Mouse (Mus musculus): Measurements from ENCODE around the gene Pcare.
A peak's percentile ranks its signal among the peaks of the same experiment; 100 is the strongest.
"Not testable (repeated sequence)": the region's sequence is repeated elsewhere in the genome, so short reads cannot be mapped to it uniquely, and the experiment has no call there.

The Pcare gene

DNA sequence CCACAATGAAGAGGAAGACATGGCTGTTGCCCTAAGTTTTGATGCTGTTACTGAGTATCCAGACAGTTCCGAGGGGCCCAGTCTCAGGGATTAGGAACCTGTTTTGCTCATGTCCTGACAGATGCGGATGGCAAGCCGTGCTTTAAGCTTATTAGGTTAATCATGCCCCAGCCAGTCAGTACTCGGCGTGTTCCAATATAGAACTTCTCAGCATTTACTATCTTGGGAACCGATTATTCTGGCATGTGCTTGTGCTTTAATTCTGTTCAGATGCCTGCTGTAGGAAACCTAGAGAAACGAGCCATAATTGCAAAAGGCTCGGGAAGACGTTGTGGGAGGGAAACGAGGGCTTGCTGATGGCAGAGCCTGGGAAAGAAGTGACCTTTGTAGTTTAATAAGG is at the start of gene Pcare:
TSS of gene Pcare (minus strand) at position 64 of the 400 bp plus-strand sequence.
- no peak for DNase-seq (ENCODE audit: low spot score)

DNA sequence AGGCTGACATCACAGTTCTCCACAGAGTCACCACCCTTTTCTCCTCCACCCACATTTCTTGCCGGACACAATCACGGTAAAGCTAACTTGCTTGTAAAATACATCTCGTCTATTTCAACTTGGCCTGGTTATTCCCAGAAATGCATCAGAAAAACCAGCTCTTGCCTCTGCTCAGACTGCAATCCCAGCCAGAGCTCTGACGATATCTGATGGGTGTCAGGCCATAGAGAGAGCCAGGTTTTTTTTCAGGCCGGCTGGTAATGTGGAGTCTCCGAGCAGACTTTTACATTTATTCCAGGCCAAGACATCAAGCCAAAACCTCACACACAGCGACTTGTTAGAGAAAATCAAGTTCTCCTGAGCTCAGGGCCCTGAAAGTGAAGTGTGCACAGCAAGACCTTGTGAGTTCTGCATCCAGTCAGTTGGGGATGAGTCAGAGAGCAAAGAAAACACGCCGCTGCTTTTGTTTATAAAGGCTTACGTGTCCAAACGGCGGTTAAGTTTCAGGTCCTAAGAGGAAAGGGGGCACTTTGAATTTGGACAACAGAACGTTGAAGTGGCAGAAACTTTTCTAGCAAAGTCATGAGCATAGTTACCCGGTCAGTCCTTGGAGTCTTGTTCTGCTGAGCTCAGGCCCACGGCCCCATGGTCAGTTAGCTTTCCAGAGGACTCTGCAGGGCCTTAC is 43.0 kb upstream of the Pcare start:
- peak; percentile 9 for DNase-seq (ENCODE audit: low spot score)

DNA sequence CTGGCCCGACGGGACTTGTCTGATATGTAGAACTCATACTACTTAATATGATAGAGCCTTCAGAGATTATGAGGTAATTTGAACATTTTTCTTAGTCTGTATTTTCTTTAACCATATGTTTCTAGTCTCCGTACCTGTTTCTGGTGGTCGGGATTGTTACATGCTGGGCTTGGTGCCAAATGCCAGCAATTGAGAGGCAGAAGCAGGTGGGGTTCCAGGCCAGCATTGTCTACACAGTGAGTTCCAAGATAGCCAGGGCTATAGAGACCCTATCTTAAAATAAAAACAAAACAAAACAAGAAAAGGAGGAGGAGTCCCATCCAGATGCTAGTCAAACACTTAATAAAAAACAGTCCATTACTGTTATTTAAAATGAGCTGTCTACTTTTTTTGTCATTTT is 38.9 kb upstream of the Pcare start:
- no peak for DNase-seq (ENCODE audit: low spot score)

DNA sequence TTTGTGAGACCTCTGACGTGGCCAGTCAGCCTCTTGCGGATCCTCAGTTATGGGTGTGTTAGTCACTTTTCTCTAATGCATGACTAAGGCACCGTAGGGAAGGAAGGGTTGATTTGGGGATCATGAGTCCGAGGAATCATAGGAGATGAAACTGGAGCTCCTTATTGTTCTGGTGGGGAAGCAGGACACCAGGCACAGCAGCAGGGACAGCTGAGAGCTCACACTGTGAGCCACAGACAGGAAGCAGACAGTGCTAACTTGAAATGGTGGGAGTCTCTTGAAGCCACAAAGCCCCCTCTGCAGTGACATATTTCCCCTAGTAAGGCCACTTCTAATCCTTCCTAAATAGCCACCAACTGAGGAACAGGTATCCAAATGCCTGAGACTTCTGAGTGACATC is 38.4 kb upstream of the Pcare start:
- DNase-seq (ENCODE audit: low spot score) = no peak

DNA sequence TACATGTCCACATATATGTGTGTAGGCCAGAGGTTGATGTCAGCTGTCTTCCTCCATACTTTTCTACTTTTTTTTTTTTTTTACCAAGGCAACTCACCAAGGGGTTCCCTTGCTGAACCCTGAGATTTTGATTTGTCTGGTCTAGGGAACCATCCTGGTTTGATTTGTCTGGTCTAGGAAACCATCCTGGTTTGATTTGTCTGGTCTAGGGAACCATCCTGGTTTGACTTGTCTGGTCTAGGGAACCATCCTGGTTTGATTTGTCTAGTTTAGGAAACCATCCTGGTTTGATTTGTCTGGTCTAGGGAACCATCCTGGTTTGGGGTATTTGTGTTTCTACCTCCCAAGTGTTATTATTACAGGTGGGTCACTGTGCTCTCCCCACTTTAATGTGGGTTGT is 33.8 kb upstream of the Pcare start:
- DNase-seq (ENCODE audit: low spot score) = no peak

DNA sequence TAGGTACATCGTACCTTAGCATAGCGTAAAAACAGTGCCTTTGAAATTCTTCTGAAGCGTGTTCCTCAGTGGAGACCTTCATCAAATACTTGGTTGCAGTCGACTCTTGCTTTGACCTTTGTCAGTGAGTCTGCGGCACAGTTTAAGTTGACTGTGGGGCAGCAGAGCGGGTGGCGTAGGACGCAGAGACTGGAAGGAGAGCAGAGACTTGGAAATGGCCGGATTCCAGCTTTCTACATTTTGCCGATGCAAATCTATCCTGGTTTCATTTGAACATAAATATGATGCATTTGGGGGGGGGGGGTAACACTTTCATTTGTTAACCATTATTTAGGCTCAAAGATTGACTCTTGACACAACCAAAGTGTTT is 30.7 kb upstream of the Pcare start:
- DNase-seq (ENCODE audit: low spot score) = peak; percentile 1

DNA sequence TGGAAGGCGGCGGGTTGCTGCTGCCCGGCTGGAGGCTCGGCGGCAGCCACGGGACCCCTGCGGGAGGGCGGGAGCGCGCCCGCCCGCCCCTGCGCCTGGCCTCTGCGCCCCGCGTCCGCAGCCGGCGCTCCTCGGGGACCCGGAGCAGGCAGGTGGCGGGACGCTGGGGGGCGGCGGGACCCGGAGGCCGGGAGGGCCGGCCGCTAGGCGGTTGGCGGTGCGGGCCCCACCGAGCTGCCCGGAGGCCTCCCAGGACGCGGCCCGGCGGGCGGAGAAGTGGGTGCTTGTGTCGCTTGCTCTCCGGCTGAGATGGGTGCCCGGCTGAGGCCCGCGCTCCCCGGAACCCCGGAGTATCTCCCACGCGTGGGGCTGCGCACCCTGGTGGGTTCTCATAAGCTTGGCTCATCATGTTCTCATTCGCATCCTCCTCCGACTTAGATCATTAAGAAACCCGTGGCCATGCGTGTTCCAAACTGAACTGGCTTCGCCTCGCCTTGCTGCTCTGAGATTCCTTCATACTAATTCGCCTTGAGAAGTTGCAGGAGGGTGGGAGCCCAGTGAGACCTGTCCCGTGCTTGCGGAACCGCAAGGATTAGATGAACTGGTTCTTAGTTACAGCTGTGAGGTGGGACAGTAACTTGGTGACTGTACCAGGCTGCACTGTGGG is 30.1 kb upstream of the Pcare start:
- peak; percentile 5 for DNase-seq (ENCODE audit: low spot score)

DNA sequence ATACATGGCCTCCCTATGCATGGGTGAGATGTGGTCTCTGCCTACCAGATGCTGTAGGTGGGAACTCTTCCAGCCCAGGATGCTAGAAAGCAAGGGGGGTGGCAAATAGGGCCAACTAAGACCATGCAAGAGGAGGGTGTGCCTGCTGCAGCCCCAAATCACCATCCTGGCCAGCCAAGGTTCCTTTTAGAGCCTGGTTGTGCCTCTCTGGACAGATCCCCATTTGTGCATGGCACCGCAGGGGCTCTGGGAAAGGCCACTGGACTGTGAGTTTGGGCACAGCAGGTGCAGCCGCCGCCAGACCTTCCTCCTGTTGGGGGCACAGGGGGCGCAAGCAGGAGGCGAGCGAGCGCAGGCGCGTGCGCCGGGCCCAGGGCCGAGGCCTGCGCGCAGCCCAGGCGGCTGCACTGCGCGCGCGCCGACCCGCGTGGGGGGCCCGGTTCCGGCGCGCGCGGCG is 29.6 kb upstream of the Pcare start:
- peak; percentile 2 for DNase-seq (ENCODE audit: low spot score)

DNA sequence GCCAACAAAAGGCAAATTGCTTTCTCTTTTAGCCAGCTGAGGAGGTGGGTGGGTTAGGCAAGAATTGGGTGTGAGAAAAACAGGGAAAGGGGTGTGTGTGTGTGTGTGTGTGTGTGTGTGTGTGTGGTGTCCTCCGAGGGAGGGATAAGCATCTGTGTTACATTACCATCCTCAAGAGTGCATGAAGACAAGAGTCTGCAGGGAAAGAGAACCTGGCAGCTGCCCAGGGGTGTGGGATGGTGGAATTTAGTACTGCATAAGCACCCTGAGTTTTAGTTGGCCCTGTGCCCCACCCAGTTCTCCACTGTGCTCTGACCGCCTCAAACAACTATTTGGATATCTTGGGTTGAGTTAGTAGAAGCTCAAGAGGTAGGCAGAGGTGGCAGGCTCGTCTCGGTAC is 28.3 kb upstream of the Pcare start:
- no peak for DNase-seq (ENCODE audit: low spot score)

DNA sequence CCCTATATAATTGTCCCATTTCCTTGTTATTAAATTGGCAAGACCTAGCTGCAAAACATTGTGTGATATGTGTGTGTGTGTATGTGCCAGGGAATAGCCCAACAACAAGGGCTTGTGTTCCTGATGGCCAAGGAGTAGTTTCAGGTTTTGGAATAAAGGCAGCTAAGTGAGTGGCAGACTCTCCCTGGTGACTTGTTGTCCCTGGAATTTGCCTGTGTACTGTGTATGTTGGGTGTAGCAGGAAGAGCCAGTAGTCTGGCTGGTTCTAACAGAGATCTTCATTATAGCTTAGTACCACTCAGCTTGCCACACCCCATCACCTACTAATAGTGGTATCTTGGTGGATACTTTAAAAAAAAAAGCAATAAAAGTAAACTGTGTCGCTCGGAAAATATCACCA is 27.8 kb upstream of the Pcare start:
- DNase-seq (ENCODE audit: low spot score) = no peak

DNA sequence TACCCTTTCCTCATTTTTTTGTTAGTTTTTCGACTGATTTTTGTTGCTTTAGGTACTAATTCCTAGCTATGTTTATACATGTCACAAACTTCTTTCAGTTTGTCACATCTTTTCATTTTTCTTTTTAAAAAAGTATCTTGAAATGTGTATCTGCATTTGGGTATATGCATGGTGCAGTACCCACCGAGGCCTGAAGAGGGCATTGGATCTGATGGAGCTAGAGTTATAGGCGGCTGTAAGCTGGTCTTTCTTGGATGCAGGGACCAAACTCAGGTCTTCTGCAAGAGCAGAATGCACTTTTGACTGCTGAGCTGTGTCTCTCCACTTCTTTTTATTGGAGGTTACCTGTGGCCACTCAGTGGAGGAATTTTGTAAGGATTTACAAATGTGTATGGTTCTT is 26.0 kb upstream of the Pcare start:
- DNase-seq (ENCODE audit: low spot score) = no peak

DNA sequence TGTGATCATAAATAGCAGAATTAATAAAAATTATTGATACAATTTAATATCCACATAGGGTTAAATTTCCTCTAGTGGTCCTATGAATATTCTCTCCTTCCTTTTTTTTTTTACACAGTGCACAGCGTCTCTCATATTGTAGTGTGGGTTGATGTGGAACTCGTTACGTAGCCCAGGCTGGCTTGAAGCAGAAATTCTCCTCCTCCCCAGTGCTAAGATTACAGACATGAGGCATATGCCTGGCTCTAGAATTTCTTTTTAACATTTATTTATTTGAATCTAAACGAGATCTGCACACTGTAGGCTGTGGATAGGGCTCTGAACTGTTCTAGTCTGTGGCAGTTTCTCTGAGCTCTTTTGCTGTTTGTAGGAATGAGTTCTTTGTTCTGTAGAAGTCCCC is 22.6 kb upstream of the Pcare start:
- no peak for DNase-seq (ENCODE audit: low spot score)

DNA sequence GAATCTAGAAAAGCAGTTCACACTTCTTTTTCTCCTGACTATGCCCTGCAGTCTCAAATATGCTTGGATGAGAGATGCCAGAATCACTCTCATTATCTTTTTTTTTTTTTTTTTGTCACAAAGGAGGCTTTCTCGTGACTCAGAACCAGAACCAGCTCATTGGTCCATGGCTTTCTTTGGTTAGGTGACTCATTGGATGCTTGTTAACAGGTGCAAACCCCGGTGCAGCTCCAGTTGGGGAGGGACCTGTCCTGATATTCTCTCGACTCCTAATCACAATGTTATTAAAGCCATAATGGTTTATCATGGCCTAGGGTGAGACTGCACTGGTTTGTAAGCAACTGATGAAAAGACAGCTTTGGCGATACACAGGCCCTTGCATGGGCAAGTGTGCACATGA is 21.5 kb upstream of the Pcare start:
- DNase-seq (ENCODE audit: low spot score) = no peak

DNA sequence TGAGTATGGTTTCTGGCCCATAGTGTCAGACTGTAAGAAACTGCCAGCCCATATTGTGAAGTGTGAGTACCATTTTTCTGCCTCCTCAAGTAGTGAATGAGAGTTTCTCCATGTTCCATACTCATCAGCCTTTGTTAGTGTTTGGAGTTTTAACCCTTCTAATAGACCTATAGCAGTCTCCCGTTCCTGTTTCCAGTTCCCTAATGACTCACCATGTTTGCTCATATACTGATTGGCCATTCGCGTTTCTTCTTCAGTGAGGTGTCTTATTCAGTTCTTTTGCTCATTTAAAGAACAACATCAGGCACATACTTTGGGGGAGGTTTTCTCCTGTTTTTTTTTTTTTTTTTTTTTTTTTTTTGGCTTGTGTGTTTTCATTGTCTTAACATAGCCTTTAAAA is 18.0 kb upstream of the Pcare start:
- DNase-seq (ENCODE audit: low spot score) = no peak

DNA sequence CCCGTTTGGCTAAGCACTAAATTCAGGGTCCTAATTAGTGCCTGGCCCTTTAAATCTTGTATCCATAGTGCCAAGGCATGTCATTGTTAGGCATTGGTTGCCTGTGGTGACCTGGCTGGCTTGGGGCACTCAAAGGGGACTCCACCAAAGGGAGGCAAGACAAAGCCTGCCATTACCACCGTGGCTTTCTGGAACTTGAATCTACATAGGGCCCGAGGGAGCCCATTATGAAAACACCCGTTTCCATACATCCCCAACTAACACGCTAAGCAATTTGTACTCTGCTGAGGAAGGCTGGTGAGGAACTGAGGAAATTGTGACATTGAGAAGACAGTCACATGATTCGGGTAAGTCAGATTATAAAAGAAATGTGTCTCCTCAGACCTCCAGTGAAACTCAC is 16.9 kb upstream of the Pcare start:
- DNase-seq (ENCODE audit: low spot score) = no peak

DNA sequence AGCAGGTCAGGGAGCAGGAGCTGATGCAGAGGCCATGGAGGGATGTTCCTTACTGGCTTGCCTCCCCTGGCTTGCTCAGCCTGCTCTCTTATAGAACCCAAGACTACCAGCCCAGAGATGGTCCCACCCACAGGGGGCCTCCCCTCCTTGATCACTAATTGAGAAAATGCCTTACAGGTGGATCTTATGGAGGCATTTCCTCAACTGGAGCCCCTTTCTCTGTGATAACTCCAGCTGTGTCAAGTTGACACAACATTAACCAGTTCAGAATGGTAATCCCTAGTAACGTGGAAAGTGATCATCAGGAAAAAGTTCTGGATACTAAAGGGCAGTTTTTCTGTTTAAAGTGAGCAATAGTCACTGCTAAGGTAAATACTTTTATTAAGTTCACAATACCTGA is 15.5 kb upstream of the Pcare start, which contains the start of gene Clip4:
TSS of gene Clip4 (plus strand) at position 301 of the 400 bp plus-strand sequence.
- not testable (repeated sequence) for DNase-seq (ENCODE audit: low spot score)

DNA sequence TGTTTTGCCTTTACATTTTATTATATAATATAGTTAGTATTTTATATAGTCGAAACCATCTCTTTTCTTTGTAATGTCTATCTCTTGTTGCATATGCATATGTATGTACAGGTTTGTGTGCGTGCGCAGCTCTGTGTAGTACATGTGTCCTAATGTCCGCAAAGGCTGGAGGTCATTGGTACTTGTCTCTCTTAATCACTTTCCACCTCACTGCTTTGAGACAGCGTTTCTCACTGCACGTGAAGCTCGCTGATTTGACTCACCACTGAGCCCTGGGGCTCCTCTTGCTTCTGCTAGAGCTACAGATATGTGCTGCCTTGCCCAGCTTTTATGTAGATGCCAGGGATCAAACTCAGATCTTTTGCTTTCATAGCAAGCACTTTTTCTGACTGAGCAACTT is 7.8 kb upstream of the Pcare start:
- no peak for DNase-seq (ENCODE audit: low spot score)

DNA sequence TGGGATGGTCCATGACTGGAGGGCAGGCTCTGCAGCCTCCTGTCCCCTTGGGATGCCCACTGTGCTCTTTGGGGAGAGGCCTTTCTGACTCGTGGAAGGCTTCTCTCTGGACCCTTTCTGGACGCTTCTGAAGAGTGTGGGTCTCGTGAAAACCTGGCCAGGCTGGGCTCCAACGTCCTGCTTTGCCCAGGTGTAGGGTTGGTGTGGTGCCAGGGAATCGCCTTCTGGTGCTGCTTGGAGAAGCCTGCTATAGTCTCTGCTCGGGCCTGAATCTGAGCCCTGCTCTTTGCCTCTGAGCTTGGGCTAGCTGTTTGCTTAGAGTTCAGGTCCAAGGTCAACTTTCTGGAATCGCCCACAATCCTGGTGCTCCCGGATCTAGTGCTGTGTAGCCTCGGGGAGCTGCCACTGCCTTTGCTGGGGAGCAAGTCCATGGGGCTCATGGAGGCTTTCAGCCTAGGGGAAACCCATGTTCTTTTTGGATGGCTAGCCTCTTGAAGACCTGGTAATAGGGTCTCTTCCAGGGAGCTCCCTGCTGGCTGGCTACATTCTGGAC is 3.0 kb downstream of the Pcare start:
- no peak for DNase-seq (ENCODE audit: low spot score)

DNA sequence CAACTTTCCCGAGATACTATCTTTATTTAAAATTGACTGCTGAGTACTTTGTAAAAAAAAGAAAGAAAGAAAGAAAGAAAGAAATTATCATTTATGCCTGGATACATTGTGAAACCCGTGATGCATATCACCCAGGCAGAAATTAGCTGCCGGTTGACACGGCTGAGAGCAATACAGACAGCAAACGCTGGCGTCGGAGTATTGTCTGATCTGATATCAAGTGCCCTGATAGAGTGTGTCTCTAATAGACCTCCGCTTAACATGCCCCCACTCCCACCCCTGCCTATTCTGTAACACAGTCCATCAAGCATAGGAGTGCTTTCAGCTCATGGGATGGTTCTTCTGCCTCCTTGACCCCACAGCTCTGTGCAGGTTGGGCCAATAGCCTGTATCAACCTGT is 5.1 kb downstream of the Pcare start:
- no peak for DNase-seq (ENCODE audit: low spot score)

DNA sequence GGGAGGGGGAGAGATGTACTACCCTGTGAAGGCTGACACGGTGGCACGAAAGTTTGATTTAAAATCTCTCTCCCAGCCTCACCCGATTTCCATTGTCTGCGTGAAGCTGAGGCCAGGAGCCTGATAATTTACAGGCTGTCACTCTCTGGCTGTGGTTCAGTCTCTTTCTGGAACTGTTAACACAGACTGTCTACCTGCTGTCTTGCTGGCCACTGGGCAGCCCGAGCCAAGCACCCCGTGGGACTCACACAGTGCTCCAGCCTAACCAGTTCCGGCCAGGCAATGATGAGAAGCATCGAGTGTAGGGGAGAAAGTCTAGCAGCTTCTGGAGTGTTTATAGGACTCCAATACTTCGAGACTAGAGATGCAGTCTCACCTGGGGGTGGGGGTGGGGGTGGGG is 6.6 kb downstream of the Pcare start:
- no peak for DNase-seq (ENCODE audit: low spot score)

DNA sequence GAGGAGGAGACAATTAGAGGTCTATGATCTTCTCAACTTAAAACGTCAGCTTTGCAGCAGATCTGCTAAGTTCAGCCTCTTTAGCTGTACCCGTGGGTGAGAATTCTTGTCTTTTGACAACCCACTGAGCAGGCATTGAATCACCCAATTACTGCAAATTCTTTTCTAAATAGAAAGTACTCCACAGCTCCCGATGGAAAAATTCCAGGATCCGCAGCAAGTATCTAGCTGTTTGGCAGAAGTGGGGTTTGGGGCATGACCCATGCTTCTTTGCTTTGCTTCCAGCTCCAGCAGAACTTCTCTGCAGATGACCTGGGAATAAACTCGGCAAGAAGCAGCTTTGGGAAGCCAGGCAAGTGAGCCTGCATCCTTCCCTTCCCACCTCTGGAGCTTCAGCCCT is 9.8 kb downstream of the Pcare start:
- peak; percentile 13 for DNase-seq (ENCODE audit: low spot score)

DNA sequence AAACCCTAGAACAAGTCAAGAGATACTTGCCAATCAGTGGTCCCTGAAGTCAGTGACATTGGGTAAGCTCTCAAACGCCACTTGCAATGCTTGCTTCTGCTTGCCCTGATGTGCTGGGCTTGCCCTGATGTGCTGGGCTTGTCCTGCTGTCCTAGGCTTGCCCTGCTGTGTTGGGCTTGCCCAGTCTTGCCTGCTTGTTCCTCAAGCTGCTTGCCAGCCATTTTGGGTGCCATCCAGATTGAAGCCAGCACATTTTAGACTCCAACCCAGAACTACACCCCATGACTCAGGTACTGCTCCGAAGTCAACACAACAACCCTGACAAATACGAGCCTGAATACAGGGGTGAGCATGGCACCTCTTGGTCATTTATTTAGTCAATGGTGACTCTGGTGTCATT is 10.5 kb downstream of the Pcare start:
- no peak for DNase-seq (ENCODE audit: low spot score)

DNA sequence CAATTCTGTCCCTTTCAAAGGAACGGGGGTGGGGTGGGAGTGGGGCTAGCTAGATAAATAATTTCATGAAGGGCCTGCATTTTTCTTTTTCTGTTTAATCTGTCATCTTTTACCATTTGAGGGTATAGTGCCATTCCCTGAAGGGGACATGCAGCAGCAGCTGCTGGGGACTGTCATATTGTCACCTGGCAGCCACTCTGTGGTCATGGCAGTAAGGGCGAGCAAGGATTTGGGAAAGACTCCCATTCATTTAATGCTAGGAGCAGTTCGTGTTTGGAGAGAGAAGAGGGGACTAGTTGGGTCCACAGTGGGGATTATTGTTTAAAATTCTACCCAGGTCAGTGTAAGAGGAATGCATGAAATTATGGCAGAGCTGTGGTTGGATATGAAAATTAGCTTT is 16.3 kb downstream of the Pcare start:
- no peak for DNase-seq (ENCODE audit: low spot score)

DNA sequence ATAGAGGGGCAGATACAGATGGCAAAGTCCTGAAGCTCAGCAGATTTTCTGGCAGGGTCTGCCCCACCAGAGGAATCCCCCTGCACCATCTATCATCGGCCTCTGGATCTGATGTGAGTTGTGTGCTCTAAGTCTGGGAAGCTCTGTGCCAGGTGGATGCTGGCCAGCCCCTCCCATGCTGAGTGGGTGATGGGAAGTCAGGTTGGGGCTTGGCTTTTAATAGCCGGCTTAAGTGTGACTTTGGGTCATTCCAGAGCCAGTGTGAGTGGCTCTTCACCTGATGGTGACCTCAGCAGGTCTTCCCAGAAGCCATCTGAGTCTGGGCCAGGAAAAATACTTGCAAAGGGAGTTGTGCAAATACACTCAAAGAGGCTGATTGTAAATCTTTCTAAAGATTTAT is 22.0 kb downstream of the Pcare start:
- no peak for DNase-seq (ENCODE audit: low spot score)

Measured in yolk sac, embryonic 10.5 days (tissue).